Mouse (Mus musculus) ES-CJ7 (cell line): ENCODE data around the gene Sh3rf1.

Experiments used
- DNase-seq: peaks from one replicate; pipeline ENCODE4 v3.0.0; 2011; ENCODE audit warnings: low read depth, low spot score

The Sh3rf1 gene

DNA sequence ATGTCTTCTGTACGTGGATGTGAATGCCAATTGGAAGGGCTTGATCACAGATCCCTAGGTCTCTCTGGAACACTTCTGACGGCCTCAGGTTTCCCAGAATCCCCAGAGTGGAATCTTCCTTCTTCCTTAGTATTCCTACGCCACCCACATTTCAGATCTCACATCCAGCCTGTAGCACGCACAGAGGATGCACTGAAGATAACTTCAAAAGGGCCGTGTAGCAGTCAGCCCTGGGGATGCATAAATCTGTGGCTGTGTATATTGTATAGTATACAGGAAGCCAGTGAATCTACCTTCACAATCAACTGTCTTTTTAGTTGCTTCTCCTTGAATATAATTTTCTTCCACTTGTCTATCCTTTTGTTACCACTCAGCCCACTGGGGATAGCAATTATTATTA is 98.1 kb downstream of the Sh3rf1 start:
- no peak for DNase-seq

DNA sequence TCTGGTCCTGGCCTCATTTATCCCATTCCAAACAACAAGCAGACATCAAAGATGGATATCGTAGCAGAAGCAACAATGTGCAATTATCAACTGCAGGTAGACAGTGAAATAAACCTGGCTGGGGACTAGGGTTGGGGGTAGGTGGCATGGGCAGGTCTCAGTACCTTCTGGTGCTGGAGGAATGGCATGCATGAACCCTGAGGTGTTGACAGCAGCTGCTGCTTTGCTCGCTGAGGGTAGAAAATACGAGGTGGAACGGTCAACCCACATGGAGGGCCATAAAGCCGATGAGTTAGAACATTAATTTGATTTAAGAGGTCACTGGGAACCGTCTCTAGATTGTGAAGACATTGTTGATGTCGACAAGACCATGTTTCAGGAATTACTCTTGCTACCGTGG is 98.8 kb downstream of the Sh3rf1 start:
- DNase-seq = no peak

DNA sequence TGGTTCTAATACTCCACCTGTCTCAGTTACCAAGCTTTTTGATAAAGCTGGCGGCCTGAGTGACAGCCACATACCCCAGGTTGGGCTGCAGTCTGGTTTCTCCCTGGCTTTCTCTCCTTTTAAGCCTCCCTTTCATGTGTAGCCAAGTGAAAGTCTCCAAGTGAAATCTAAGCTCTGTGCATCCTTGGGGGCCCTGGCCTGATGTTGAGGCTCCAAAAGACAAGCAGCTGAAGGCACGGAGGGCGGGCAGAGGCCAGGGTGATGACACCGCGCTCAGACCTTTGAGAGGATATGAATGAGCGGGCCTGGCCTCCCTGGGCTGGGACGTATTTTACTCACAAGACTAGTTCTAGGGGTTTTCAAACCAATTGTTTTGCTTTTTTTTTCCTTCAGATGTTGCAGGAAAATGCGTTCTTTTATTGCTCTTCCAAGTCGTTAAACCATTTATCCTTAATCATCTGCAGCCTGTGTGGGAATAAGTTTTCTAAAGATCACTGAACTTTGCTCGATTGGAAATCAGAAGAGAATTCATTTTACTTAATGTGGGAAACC is 100.8 kb downstream of the Sh3rf1 start:
- no peak for DNase-seq

DNA sequence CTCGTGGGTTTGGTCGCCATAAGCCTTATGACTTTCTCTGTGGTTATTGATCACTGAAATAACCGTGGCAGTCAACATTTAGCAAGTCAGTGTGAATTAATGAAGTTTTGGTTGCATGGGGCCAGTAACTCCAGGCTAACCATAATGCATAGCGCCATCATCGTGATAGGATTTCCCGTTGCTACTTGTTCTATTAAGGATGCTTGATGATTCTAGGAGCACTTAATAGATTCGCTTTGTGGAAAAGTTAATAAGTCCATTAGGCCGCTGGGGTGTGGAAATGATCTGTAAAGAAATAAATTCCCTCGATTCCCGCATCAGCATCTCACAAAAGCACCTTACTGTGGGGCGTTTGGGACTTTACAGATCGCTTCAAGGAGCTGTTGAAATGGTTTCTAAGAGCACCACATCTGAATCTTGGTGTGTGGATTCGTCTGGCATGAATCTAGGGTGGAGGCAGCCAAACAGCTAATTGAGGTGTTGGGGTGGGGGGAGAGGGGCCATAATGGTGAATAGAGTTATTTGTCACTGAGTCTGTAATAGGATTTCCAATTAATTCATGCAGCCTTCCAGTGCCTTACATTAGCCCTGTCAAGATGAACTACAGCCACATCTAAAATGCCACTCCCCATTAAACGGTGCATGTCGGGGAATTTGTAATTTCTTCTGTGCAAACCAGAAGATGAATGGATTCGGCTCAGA is 101.5 kb downstream of the Sh3rf1 start:
- no peak for DNase-seq

DNA sequence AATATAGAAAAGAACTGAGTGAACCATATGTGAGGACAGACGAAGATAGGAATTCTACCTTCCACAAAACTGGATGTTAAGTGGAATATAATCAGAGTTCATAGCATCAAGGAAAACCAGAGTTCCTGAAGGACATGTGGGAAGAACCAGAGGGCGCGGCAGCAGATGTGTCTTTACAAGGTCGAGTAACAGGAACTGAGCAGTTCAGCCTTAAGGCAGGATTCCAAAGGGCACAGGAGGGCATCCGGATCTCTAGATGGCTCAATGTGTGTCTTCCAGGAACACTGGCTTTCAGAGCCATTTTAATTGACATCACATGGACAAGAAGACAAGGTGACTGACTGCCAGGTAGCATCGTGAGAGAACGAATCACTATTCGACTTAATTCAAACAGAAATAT is 102.6 kb downstream of the Sh3rf1 start:
- peak; percentile 57 for DNase-seq

DNA sequence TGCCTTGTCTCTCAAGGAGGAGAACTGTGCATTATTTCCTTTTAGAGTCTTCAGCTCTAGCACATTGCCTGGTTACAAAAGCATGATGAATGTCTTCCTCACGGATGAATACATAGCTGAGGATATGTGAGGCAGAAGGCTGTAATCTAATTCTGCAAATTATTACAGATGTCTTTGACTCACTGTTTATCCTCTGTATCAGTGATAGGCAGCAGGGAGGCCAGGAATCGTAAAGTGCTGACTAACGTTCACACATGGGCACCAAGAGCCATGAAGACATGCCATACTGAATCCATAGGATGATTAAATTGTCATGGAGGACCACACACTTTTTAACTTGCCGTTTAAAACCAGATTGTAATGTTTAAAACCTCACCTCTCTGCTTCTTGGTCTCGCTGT is 103.7 kb downstream of the Sh3rf1 start:
- no peak for DNase-seq

DNA sequence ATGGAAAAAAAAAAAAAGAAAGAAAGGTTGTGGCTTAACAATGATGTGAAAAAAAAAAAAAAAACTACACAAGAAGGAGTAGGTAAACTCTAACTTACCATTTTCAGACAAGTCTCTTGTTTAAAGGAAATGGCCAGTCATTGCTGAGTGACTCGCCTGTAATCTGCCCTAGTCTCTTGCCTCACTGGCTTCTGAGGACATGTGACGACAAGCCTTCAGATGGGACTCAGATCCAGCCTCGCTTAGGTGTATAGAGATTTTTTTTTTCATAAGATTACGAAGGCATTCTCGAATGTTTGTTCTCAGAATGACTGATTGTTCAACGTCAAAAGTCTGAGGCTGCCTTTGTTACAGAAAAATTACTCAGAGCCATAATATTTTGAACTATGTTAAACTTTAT is 116.0 kb downstream of the Sh3rf1 start:
- DNase-seq = no peak

DNA sequence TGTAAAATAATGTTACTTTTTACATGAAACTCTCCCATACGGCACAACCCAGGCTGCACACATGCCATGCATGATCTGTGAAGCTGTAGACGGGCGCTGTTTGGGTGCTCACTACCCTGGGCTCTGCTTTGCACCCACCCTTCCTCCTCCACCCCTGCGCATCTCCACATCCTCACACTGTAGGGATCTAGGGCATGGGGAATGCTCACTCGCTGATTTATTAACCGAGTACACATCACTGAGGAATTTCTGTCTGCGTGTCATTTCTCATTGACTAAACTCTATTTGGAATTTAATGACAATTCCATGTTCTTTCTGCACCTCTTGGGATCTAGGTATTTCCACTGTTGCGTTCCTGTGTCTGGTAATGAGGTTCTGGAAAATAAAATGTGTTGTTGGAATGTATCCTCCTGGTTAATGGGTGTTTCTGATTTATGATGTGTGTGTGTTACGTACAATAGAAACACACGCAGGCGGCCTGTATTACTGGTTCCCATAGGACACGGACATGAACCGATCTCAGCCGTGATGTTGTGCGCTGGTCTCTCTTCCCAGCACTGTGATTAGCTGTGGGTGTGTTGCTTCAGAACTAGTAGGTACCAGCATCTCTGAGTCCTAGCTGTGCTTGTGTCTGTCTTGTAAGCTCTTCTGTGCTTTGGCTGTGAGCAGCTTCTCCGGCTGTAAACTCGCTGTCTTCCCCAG is 116.8 kb downstream of the Sh3rf1 start:
- no peak for DNase-seq

DNA sequence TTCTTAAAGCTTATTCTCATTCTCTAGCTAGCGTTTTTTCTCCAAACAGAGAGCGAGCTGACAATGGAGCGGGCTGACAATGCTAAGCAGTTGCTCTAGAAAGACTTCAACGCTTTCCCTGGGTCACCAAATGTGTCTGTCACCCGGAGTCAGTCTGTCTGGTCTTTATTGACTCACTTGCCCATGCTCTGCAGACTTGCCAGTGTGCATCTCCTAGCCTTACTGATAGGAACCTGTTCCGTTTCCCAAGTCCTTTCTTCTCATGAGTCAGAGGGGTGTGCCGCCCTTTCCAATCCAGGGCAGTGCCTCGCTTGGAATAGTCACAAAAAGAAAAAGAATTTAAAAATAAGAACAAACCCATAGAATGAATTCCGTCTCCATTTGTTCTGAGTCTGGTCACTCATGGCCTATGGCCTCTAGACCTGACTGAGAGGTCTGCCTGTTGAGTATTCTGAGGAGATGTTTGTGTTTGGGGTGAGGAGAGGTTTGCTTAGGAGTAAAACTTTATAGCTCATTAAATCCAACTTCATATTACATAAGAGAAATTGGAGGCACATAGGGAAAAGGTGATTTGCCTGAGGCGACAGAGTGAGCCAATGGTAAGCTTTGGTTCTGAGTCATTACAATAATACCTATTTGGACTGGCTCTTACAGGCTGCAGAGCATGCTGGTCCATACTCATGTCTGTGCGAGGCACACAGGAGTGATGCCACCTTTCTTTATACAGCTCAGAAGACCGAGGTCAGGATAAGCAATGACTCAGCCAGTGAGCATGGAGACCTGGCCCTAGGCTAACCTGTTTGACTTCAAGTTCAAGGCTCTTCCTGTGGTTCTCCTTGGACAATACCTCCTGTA is 118.1 kb downstream of the Sh3rf1 start:
- no peak for DNase-seq

DNA sequence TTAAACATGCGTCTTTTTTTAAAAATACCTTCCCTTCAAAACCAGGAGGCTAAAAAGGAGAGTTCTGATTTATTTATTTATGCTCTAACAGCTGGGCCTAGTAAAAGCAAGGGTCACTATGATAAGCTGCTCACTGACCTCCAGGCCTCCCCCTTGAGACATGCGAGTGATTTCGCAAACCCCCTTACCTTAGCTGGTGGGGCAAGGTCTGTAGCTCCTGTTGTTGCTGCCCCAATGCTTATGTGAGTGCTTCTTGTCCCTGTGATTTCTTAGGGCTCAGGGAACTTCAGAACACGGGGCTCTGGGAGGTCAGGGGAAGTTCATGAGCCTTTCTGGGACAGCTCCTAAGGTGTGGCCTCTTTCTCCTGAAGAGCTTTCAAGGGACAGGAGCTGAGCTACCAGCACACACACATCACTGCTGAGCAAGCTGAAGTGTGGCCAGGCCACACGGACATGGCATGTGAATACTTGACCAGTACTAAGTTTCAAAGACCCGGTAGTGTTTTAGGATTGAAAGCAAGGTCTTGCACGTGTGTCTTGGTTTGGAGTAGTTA is 118.9 kb downstream of the Sh3rf1 start:
- no peak for DNase-seq

DNA sequence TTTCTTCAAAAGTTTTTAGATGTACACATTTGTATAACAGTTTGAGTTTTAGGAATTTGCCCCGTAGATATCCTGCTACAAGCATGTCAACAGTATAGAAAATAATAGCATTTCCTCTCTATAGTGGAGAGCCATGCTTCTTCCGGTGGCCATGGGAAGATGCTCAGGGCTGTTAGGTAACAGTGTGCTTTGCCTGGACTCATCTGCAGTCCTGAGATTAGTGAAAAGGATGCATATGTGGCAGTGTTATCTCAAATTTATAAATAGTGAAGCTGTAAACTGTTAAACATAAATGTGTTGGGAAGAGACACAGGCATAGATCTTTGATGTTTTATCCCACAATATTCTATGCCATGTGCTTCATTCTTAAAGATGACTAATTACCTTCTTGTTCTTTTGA is 120.8 kb downstream of the Sh3rf1 start:
- DNase-seq = no peak

DNA sequence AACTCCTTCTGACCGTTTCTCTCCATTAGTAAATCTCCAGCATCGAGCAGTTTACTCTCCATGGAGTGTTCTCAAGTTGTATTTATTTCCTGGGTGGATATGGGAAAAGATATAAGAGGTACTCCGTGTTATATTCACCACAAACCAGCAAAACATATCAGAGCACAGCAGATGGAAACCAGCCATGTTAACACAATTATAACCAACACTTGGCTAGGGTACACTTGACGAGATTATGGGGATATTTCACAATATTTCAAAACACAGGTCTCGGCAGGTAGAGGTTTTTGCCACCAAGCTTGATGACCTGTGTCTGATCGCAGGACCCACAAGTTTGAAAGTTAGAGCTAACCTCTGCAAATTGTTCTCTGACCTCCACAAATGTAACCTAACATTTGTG is 123.3 kb downstream of the Sh3rf1 start:
- no peak for DNase-seq

DNA sequence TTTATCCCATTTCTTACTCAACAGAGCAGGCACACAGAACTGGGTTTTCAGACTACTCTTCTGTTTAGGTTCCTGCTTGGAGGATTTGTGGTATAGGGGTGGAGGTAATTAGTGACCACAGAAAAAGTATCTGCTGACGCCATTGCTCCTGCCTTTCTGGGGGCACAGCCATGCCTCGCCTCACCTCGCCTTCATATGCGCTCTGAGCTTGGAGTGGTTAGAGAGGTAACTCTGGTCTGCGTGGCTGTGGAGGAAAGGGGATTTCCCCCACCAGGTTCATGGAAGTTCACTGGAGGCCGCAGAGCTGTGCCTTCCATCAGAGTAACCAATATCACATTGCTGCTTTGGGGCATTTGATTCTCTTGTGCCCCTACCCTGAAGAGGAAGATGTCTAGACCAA is 123.9 kb downstream of the Sh3rf1 start:
- DNase-seq = no peak

DNA sequence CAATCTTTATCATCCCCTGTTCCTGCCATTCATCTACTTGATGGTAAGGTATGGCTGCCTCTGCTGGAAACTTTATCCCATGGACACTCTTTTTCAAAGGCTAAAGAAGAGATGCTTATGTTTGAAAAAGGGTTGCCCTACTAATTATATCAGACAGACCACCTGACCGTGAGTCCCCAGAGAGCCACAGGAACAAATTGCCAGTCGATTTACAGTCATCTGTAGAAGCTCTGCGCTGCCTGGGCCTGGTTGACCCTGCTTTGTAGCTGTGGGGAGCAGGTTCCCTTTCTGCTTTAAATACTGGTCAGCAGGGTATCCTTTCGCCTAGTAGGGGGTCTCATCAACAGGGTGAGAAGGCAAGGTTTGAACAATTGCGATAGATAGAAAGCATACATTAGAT is 124.4 kb downstream of the Sh3rf1 start:
- no peak for DNase-seq

DNA sequence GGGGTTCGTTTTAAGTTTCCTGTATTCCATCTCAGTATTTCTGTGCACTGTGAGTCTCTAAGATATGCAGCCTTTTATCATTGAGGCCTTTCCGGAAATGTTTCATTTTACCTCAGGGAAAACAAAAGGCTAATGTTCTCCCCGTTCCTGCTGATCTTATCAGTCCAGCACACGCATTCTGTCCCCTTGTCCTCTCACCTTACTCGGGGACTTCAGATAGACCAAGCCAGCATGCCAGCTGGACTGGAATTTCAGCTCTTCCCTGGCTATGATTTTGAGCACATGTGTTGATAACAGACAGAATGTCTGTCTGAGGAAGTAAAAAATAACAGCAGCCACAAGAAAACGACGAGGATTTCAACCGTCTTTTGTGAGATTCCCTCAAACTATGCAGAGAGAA is 124.8 kb downstream of the Sh3rf1 start:
- DNase-seq = no peak

DNA sequence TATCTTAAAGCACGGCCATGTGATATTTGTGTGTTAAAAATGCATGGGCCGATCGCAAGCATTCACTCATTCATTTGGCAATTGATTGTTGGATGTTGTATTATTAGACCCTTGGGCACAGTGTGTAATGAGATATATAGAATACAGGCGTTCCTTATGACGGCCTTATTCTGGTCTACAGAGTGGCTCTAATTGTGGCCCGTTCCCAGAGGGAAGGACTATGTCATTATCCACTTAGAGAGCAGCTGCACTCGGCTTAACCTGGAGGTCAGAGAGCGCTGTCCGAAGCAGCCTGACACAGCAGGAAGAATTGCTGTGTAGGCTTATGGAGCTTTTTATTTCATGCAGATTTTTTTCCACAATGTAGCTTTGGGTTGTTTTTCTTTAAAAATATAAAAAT is 126.8 kb downstream of the Sh3rf1 start:
- DNase-seq = no peak

DNA sequence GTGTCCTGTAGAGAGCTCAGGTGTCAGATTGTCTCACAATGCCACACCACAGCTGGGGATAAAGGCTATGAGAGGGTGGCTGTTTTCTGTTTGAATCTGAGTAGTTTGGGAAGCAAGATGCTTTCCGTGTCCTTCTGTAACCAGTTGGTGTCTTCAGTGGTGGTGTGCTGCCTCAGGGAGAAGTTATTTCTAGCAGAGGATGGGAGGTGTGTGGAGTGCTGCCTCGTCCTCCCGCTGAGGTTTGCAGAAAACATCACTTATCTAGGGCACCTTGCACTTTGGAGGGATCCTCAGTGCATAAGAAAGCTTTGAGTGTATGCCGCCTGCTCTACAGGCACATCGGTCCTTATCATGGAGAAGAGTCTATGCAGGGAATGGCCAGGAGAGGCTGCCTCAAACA is 128.0 kb downstream of the Sh3rf1 start:
- DNase-seq = no peak

DNA sequence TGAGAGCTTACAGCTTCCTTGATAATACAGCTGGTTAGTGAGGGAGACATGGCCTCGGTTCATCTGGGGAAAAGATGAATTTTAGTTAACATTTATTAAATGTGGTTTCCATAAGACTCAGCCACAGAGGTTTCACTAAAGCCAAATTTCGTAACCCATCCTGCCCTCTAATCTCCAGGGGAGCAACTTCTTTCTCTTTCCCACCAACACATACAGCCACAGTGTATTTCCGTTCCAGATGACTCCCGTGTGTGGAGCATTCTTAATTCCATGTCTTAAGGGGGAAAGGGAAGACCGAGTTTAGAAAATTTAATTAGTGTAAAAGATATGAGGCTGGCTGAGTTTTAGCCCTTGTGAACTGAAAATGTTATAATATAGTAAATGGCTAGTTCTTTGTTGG is 131.8 kb downstream of the Sh3rf1 start:
- DNase-seq = no peak

DNA sequence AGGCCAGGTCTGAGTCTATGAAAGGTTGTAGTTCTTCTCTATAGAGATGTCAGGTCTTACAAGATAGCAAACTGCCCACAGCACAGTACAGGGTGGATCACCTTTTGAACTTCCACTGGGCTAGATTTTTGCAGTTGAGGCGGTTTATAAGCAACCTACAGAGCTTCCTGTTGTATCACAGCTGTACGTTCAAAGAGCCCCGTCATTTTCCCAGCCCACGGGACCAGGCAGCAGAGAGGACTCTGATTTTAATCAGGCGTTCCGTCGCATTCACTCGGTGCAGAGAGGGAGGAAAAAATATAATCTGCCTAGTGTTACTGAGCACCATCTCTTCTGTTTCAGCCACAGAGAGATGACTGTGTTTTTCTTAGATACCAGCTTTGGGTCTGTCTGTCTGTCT is 135.3 kb downstream of the Sh3rf1 start:
- DNase-seq = no peak

DNA sequence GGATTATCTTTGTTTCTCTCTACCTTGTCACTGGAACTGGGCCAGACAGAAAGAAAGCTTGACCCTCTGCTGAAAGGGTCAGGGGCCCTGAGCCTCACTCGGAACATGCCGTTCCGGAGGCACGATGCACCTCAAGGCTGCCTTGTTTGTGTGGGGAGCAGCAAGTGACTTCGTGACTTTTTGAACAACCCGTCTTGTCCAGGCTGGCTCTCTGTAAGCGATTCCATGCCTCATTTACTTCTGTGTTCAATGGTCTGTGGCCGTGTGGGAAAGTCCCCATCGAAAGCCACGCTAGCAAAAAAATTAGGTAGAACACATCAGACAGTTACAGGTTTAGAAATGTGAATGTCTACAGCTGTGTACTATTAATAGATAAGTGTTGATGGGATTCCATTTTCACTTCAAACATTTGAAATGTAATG is 136.2 kb downstream of the Sh3rf1 start:
- DNase-seq = no peak

DNA sequence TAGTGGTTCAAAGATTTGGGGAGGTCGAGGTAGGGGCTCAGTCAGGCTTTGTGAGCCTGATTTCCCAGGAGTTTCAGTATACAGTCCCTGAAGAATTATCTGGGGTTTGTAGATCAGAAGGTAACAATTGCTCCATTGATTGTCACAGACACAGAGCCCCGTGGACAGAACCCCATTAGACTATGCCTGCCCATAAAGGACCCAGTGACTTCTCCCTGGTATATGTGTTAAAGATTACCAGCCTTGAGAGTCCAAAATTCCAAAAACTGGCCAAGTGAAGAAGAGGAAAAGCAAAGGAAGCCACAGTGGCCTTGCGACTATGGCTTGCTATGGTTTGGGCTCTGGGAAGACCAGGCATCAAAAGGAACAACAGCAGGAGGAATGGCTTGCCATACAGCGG is 136.7 kb downstream of the Sh3rf1 start:
- no peak for DNase-seq

DNA sequence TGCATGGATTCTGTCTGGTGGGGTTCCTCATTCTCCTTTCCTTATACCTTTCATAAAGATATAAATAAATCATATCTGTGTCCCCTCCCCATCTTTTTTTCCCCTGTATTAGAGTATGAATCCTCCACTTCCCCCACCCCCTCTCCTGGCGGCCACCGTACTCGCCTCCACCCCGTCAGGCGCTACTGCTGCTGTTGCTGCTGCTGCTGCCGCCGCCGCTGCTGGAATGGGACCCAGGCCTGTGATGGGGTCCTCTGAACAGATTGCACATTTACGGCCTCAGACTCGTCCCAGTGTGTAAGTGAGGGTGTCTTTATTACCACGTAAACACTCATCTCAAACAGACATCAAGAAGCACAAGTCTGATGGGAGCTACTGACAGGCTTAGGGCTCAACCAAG is 137.8 kb downstream of the Sh3rf1 start:
- DNase-seq = no peak
